Comparison of ENCODE assay signal across 9 mouse cellular contexts in the genomic region with DNA sequence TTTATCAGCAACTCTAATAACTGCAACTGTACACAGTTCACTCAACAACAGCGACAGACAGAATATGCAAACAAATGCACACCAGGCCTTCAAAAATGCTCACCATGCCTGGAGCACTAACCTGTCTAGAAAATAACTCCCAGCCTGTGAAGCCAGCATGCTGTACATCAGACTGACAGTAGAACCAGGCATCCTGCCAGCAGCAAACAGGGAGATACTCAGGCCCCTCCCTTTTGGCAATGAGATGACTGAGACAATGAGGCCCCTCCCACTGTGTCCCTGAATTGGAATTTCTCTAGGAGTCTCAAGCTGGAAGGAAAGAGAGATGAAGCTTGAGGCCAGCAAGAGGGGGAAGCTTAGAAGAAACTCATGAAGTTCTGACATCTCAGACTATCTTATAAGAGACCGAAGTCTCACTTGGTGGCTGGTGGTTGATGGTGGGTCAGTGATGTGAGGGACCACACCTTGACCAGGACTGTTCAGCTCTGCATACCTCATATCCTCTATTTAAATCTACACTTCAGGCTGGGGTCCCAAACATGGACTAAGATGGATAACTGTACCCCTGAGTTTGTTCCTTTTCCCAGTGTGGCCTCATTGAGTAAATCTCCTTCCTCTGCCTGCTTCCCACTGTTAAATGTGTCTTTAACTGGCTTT.
A peak's percentile ranks its signal among the peaks of the same experiment; 100 is the strongest.
DNase-seq lines count a peak whose midpoint lies in the region; ATAC-seq and TF ChIP-seq lines count a peak whose summit lies in the region.
"Had no signal": no experiment of that assay in that cellular context is flagged by ENCODE, and none has a peak within 500 bp of the region (broad histone marks: within the 10 kb centered on the region; RNA-seq: fewer than 3 reads in every experiment).

No protein-coding gene starts in this region.

- WGBS in embryonic facial prominence, embryonic 12.5 days, result 82% methylated on average over 2 of the region's 2 CpGs
- 98% methylated on average over 2 of the region's 2 CpGs for WGBS in embryonic facial prominence, embryonic 10.5 days
- 60% methylated on average over 2 of the region's 2 CpGs for WGBS in heart, postnatal 0 days
- 55% methylated on average over 2 of the region's 2 CpGs for WGBS in stomach, embryonic 15.5 days

- no peaks in the 10 kb centered on the region for H3K36me3 ChIP-seq in embryonic facial prominence, embryonic 12.5 days
- no peaks in the 10 kb centered on the region for H3K36me3 ChIP-seq in embryonic facial prominence, embryonic 10.5 days (replicated peaks)
- no peaks in the 10 kb centered on the region for H3K36me3 ChIP-seq in heart, postnatal 0 days (replicated peaks; ENCODE audit: control insufficient read depth, insufficient read depth, low read length)
- no peaks in the 10 kb centered on the region for H3K36me3 ChIP-seq in stomach, embryonic 15.5 days
- H3K36me3 ChIP-seq: limb, embryonic 13.5 days had no signal

- peak; percentile 60; the same call in 1 of the 2 replicates for ATAC-seq in embryonic facial prominence, embryonic 12.5 days (ENCODE audit: insufficient number of reproducible peaks, insufficient read depth, low FRiP score, low TSS enrichment)
- ATAC-seq in heart, postnatal 0 days (ENCODE audit: insufficient read depth, low read depth), result peak; percentile 86
- peak; percentile 75 for ATAC-seq in stomach, embryonic 15.5 days (ENCODE audit: insufficient read depth, low FRiP score, low read depth)

- no peak overlapping the region for H3K27ac ChIP-seq in embryonic facial prominence, embryonic 12.5 days
- H3K27ac ChIP-seq in embryonic facial prominence, embryonic 10.5 days (replicated peaks), result no peak overlapping the region
- H3K27ac ChIP-seq in heart, postnatal 0 days (ENCODE audit: low read depth), result no peak overlapping the region
- peak overlapping the region; percentile 31; the same call in 1 of the 2 replicates for H3K27ac ChIP-seq in stomach, embryonic 15.5 days
- H3K27ac ChIP-seq: limb, embryonic 13.5 days had no signal

- H3K9me3 ChIP-seq in embryonic facial prominence, embryonic 12.5 days, result no peaks in the 10 kb centered on the region
- no peaks in the 10 kb centered on the region for H3K9me3 ChIP-seq in embryonic facial prominence, embryonic 10.5 days
- H3K9me3 ChIP-seq in heart, postnatal 0 days (replicated peaks; ENCODE audit: control insufficient read depth, low read length), result no peaks in the 10 kb centered on the region
- no peaks in the 10 kb centered on the region for H3K9me3 ChIP-seq in stomach, embryonic 15.5 days
- H3K9me3 ChIP-seq: limb, embryonic 13.5 days had no signal

- no peak overlapping the region for H3K9ac ChIP-seq in embryonic facial prominence, embryonic 12.5 days
- H3K9ac ChIP-seq in heart, postnatal 0 days (replicated peaks; ENCODE audit: low read depth, low read length), result no peak overlapping the region
- no peak overlapping the region for H3K9ac ChIP-seq in stomach, embryonic 15.5 days
- H3K9ac ChIP-seq: limb, embryonic 13.5 days had no signal

- TF ChIP-seq EP300 in heart, postnatal 0 days (IDR thresholded peaks at IDR 0.05; ENCODE audit: low read depth), result no peak

- TF ChIP-seq CTCF in heart, postnatal 0 days (IDR thresholded peaks at IDR 0.05; ENCODE audit: low read depth), result no peak

- H3K4me1 ChIP-seq in embryonic facial prominence, embryonic 12.5 days, result 0 out of 2 replicates have a peak, but pooled peaks cover 6% of the 10 kb centered on the region
- no peaks in the 10 kb centered on the region for H3K4me1 ChIP-seq in embryonic facial prominence, embryonic 10.5 days
- peaks cover 13% of the 10 kb centered on the region for H3K4me1 ChIP-seq in heart, postnatal 0 days (ENCODE audit: control insufficient read depth, insufficient read depth)
- peaks cover 6% of the 10 kb centered on the region; the same call in 1 of the 2 replicates for H3K4me1 ChIP-seq in stomach, embryonic 15.5 days
- H3K4me1 ChIP-seq: limb, embryonic 13.5 days had no signal

- intact Hi-C loops in left cerebral cortex, postnatal 4 days (cut with DNase I), result no loop called here

- H3K27me3 ChIP-seq in embryonic facial prominence, embryonic 12.5 days, result no peaks in the 10 kb centered on the region
- no peaks in the 10 kb centered on the region for H3K27me3 ChIP-seq in embryonic facial prominence, embryonic 10.5 days (replicated peaks; ENCODE audit: low read depth, poor library complexity, severe bottlenecking)
- no peaks in the 10 kb centered on the region for H3K27me3 ChIP-seq in heart, postnatal 0 days (ENCODE audit: control insufficient read depth, insufficient read depth, low read length)
- H3K27me3 ChIP-seq in stomach, embryonic 15.5 days (replicated peaks), result no peaks in the 10 kb centered on the region
- H3K27me3 ChIP-seq: limb, embryonic 13.5 days had no signal

- H3K4me3 ChIP-seq in embryonic facial prominence, embryonic 12.5 days, result no peak overlapping the region
- no peak overlapping the region for H3K4me3 ChIP-seq in embryonic facial prominence, embryonic 10.5 days
- H3K4me3 ChIP-seq in heart, postnatal 0 days (ENCODE audit: low read depth, low read length), result no peak overlapping the region
- no peak overlapping the region for H3K4me3 ChIP-seq in stomach, embryonic 15.5 days (replicated peaks)
- H3K4me3 ChIP-seq: limb, embryonic 13.5 days had no signal

- DNase-seq in embryonic facial prominence, embryonic 10.5 days (ENCODE audit: low spot score), result no peak
- DNase-seq in urinary bladder, postnatal 14 days (ENCODE audit: low spot score), result peak; percentile 68
- no peak for DNase-seq in urinary bladder, adult 2 months (ENCODE audit: low spot score)
- peak; percentile 80 for DNase-seq in heart, postnatal 0 days (ENCODE audit: low spot score)
- DNase-seq in left cerebral cortex, postnatal 4 days, result peak; percentile 92
- DNase-seq in thymus, postnatal 4 days, result no peak

- H3K4me2 ChIP-seq in embryonic facial prominence, embryonic 12.5 days (replicated peaks), result no peak overlapping the region
- H3K4me2 ChIP-seq in heart, postnatal 0 days (ENCODE audit: low read depth, low read length), result no peak overlapping the region
- no peak overlapping the region for H3K4me2 ChIP-seq in stomach, embryonic 15.5 days
- H3K4me2 ChIP-seq: limb, embryonic 13.5 days had no signal

Comparison
In these comparisons a context has a peak if more than half of its experiments do, and no peak if none do; other contexts are left out.
1. DNase-seq: peak in urinary bladder, postnatal 14 days (single experiment), heart, postnatal 0 days (single experiment) and left cerebral cortex, postnatal 4 days (single experiment); none in embryonic facial prominence, embryonic 10.5 days (single experiment), urinary bladder, adult 2 months (single experiment) and thymus, postnatal 4 days (single experiment).
2. Peak in every context shown above with its lines, with median percentiles within 50 percentile points of each other: ATAC-seq.